Mouse (Mus musculus): Measurements from ENCODE around the gene Slc22a18. TPM values are rescaled to one million over a fixed set of nuclear protein-coding genes. Genes with fewer than 3 reads are reported as not detected.

The Slc22a18 gene
- polyA plus RNA-seq, 1 experiment from 2014 or later = 0.97 TPM

DNA sequence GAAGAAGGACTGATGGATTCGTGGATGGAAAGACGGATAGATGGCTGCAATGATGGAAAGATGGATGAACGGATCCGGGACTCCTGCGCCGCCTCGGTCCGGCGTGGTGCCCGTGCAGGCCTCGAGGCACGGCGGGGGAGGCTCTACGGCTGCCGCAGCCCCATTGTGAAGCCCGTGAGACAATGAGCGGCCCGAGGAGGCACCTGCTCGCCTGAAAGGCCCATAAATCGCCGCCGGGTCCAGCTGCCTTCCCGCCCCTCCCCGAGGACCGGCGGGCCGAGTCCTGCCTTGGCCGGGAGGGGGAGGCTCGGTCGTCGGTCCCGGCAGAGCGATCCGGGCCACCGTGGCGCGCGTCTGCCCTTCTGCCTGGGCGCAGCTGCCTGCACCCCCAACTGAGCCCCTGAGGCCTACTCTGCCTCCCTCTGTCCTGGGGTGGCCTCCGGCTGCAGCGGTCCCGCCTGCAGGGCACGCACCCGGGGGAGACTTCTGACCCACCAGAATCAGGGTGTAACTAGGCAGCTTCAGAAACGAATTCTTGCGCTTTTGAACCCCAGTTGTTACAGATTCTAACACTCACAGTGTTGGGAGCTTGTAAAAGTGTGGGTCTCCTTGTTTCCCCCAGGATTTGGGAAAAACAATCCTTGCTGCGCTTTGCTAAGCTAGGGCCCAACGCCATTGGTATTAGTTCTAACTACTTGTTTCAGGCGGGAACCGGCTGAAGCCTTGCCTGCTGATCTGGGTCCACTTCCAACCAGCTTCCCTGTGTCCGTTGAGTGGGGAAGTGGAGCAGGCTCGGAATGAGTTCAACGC, 27.7 kb upstream of the Slc22a18 start:
- Histone ChIP-seq H3K27ac (peak overlapping the region; percentile 67), H3K4me3 (peak overlapping the region; percentile 37), H3K27me3 (replicated peaks) (peaks cover 17% of the 10 kb centered on the region; the same call in 1 of the 2 replicates), H3K4me1 (peaks cover 16% of the 10 kb centered on the region), H3K9me3 (no peaks in the 10 kb centered on the region), H3K36me3 (replicated peaks) (no peaks in the 10 kb centered on the region), H3K9ac (peak overlapping the region; percentile 42), H3K4me2 (peak overlapping the region; percentile 69)
- WGBS = 6% methylated on average over 52 of the region's 53 CpGs
- peak; percentile 66 for ATAC-seq (replicated peaks)

DNA sequence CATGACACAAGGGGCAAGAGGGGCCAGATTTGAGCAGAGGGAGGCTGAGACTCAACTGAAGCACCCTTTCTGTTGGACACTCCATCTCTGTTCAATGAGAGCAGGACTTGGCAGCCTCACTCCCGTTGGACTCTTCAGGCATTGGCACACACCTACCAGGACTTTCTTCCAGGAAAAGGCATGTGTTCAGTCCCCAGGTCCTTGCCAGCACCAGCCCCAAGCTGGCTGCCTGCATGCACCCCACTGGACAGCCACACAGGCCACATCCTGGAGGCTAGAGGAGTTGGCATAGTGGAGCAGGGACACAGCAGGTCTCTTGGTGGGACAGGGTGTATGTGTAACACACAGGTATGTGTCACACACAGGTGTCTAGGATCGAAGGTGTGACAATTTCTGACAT, 26.4 kb upstream of the Slc22a18 start:
- no peaks in the 10 kb centered on the region for H3K9me3 ChIP-seq
- no peak overlapping the region for H3K9ac ChIP-seq
- 70% methylated on average over 2 of the region's 2 CpGs for WGBS
- no peak overlapping the region for H3K4me3 ChIP-seq
- H3K27me3 ChIP-seq (replicated peaks) = peaks cover 17% of the 10 kb centered on the region; the same call in 1 of the 2 replicates
- ATAC-seq (replicated peaks) = no peak
- no peak overlapping the region for H3K27ac ChIP-seq
- H3K4me1 ChIP-seq = peaks cover 16% of the 10 kb centered on the region
- no peak overlapping the region for H3K4me2 ChIP-seq
- no peaks in the 10 kb centered on the region for H3K36me3 ChIP-seq (replicated peaks)

DNA sequence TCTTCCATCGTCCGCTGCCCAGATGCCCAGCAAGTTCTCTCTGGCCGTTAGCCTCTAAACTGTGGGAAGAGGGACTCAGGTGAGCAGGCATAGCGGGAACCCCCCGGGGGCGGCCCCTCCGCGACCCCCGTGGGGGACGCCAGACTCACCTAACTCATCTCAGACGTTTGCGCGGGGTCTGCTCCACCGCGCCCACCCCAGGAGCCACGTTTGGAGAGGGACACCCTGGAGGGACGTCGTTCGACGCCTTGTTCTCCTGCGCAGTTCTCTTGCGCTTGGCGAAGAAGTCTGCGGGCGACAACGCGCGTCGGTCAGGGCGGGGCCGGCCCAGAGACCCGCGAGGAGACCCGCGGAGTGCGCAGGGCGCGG, 14.6 kb upstream of the Slc22a18 start:
- Histone ChIP-seq H3K9me3 (0 out of 2 replicates have a peak, but pooled peaks cover 2% of the 10 kb centered on the region), H3K36me3 (replicated peaks) (no peaks in the 10 kb centered on the region), H3K27ac (peak overlapping the region; percentile 61), H3K4me2 (peak overlapping the region; percentile 52), H3K27me3 (replicated peaks) (no peaks in the 10 kb centered on the region), H3K4me1 (no peaks in the 10 kb centered on the region; the same call in 1 of the 2 replicates), H3K9ac (peak overlapping the region; percentile 47), H3K4me3 (peak overlapping the region; percentile 51)
- no peak for ATAC-seq (replicated peaks)
- 27% methylated on average over 38 of the region's 38 CpGs for WGBS

DNA sequence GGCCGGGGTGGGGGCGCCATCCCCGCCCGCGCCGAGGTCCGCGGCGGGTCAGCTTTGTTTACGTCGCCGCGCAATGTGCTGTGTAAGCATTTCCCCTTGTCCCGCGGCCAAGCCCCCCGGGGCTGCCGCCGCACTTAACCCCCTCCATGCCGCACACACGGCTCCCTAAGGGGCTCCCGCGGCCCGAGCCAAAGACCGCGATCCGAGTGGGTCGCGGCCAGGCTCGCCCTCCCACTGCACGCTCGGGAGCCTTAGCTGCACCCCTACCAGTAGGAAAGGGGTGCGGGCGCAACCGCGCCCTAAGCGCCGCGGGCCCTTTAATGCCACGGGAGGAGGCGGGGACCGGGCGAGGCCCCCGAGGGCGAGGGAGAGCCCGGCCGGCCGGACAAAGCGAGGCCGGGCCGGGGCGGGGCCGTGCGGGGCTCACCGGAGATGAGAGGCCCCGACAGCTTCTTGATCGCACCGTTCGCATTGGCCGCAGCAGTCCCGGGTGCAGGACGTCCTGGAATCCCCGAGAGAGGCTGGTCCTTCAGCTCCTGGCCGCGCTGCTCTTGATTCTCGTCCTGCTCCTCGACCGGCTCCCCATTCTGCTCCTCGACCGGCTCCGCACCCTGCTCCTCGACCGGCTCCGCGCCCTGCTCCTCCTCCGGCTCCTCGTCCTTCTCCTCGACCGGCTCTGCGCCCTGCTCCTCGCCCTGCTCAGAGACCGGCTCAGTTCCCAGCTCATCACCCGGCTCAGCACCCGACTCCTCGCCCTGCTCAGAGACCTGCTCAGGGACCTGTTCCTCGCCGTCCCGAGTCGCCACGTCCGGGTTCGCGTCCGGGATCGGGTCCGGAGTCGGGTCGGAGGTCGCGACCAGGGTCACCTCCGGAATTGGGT, 14.0 kb upstream of the Slc22a18 start:
- 39% methylated on average over 100 of the region's 100 CpGs for WGBS
- H3K9me3 ChIP-seq = 0 out of 2 replicates have a peak, but pooled peaks cover 2% of the 10 kb centered on the region
- peak overlapping the region; percentile 61 for H3K27ac ChIP-seq
- H3K9ac ChIP-seq = peak overlapping the region; percentile 47
- peak overlapping the region; percentile 52 for H3K4me2 ChIP-seq
- peak overlapping the region; percentile 51 for H3K4me3 ChIP-seq
- ATAC-seq (replicated peaks) = no peak
- peaks cover under 1% of the 10 kb centered on the region; the same call in 1 of the 2 replicates for H3K4me1 ChIP-seq
- no peaks in the 10 kb centered on the region for H3K27me3 ChIP-seq (replicated peaks)
- no peaks in the 10 kb centered on the region for H3K36me3 ChIP-seq (replicated peaks)

DNA sequence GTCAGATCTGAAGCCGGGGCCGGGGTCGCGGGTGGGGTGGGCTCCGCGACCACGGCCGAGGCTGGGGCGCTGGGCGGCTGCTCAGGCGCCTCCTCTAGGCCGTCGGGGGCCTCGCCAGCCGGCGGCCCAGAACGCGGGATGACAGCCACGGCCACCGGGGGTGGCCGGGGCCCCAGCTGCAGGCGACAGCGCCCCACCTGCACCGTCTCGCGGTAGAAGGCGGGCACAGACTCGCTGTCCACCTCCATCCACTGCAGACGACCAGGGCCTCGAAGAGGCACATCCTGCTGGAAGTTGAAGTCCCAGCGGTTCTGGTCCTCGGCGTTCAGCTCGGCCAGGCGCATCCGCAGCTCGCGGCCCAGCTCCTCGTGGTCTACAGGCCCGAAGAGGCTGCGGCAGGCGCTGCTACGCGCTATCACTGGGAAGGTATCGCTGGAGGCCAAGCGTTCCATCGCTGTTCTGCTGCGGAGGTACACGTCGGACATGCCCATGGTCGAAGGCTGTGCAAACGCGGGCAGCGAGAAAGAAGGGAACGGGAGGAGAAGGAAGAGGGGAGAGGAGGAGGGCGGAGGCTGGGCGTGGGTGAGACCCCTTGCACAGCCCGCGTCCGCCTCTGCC, 13.2 kb upstream of the Slc22a18 start:
- H3K9me3 ChIP-seq = 0 out of 2 replicates have a peak, but pooled peaks cover 2% of the 10 kb centered on the region
- peak overlapping the region; percentile 52 for H3K4me2 ChIP-seq
- no peak; the same call in 1 of the 2 replicates for ATAC-seq (replicated peaks)
- H3K4me1 ChIP-seq = peaks cover 8% of the 10 kb centered on the region; the same call in 1 of the 2 replicates
- 49% methylated on average over 60 of the region's 60 CpGs for WGBS
- no peaks in the 10 kb centered on the region for H3K27me3 ChIP-seq (replicated peaks)
- peak overlapping the region; percentile 47 for H3K9ac ChIP-seq
- H3K27ac ChIP-seq = peak overlapping the region; percentile 64
- no peaks in the 10 kb centered on the region for H3K36me3 ChIP-seq (replicated peaks)
- peak overlapping the region; percentile 51 for H3K4me3 ChIP-seq

DNA sequence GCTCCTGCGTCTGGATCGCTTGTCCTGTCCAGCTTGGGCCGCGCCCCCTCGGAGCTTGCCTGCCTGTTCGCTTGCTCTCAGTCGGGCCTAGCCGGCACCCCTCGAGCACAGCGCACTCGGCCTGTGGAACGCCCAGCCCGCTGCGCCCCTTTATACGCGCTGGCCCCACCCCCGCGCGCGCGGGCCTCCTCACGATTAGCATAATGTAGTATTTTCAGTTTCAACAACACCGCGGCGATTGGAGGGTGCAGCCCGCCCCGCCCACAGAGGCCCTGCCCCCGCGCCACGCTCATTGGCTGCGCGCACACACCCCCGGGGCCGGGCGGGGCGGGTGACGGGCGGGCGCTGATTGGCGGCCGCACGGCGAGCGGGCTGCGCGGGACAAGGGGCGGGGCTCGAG, 12.7 kb upstream of the Slc22a18 start, which contains the start of gene Cdkn1c:
TSS of gene Cdkn1c (minus strand) at position 177 of the 400 bp plus-strand sequence.
- peak; percentile 84 for ATAC-seq (replicated peaks)
- H3K4me2 ChIP-seq = peak within 1 kb of the TSS; percentile 52
- H3K9me3 ChIP-seq = 0 out of 2 replicates have a peak, but pooled peaks cover 2% of the 10 kb centered on the region
- no peaks in the 10 kb centered on the region for H3K36me3 ChIP-seq (replicated peaks)
- no peaks in the 10 kb centered on the region for H3K27me3 ChIP-seq (replicated peaks)
- peak within 1 kb of the TSS; percentile 51 for H3K4me3 ChIP-seq
- 22% methylated on average over 46 of the region's 48 CpGs for WGBS
- peak within 1 kb of the TSS; percentile 47 for H3K9ac ChIP-seq
- peak within 1 kb of the TSS; percentile 64 for H3K27ac ChIP-seq
- peaks cover 9% of the 10 kb centered on the region; the same call in 1 of the 2 replicates for H3K4me1 ChIP-seq

DNA sequence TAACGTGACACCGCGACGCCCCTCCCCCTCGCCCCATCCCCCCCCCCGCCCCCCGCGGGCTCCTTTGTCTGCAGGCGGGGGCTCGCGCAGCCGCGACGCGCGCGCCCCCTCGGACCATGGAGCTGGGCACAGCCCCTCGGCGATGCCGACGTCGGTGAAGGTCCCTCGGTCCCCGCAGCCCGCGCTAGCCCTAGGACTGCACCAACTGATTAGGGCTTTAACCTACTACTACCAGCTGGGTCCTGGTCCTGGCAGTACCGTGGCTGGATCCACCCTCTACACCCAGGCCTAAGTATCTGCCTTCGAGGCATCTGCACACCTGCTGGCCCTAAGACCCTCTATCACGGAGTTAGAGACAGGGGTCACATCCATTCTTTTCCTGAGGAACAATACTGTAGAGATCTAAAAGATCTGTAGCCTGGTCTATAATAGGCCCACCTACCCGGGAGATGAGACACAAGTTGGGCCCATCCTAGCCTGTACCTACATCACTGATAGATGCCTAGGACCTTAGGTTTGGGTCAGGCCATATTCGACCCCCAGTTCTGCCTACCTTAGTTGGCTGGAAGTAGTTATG, 12.2 kb upstream of the Slc22a18 start:
- H3K27ac ChIP-seq = peak overlapping the region; percentile 52
- no peaks in the 10 kb centered on the region for H3K27me3 ChIP-seq (replicated peaks)
- WGBS = 43% methylated on average over 20 of the region's 32 CpGs
- 0 out of 2 replicates have a peak, but pooled peaks cover 2% of the 10 kb centered on the region for H3K9me3 ChIP-seq
- ATAC-seq (replicated peaks) = peak; percentile 61
- peaks cover 9% of the 10 kb centered on the region; the same call in 1 of the 2 replicates for H3K4me1 ChIP-seq
- peak overlapping the region; percentile 52 for H3K4me2 ChIP-seq
- H3K9ac ChIP-seq = 0 out of 2 replicates have a peak overlapping the region, but pooled peaks have one; percentile 14
- H3K4me3 ChIP-seq = peak overlapping the region; percentile 51
- no peaks in the 10 kb centered on the region for H3K36me3 ChIP-seq (replicated peaks)

DNA sequence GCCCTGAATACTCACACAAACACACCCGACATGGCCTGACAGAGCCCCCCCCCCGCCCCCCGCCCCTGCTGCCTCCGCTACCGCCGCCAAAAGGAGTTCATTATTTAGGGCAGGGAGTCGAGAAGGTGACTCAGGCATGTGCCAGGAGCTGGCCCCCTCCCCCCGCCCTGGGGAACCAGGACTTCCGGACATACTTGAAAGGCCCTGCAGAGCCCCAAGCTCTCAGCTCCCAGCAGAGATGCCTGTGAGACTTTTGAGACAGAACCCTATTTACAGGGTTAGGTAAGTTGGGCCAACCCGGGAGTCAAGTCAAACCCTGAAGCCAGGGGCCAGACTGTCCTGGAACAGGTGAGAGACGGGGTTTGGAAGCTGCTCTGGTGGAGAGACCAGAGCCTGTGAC, 11.6 kb upstream of the Slc22a18 start:
- Histone ChIP-seq H3K27me3 (replicated peaks) (no peaks in the 10 kb centered on the region), H3K9me3 (0 out of 2 replicates have a peak, but pooled peaks cover 2% of the 10 kb centered on the region), H3K27ac (no peak overlapping the region), H3K9ac (no peak overlapping the region), H3K4me1 (peaks cover 9% of the 10 kb centered on the region; the same call in 1 of the 2 replicates), H3K36me3 (replicated peaks) (no peaks in the 10 kb centered on the region), H3K4me3 (no peak overlapping the region), H3K4me2 (no peak overlapping the region)
- ATAC-seq (replicated peaks) = no peak
- WGBS = 55% methylated on average over 11 of the region's 11 CpGs

DNA sequence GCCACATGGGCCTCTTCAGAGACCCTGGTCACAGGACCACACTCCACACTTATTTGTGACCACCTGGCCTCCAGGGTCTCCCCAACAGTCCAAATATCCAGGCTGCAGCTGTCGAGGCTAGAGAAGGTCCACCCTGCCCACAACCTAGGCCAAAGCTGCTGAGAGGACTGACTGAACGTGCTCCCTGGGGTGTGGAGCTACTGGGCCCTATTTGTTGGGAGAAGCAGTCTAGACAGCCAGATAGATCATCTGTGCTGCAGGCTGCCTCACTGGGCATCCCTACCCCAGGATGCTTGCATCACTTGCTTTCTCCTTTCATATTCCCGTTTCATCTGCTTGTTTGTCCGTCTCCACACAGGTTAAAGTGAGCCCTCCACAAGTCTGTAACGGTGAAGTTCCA, 11.0 kb upstream of the Slc22a18 start:
- WGBS = 80% methylated on average over 5 of the region's 5 CpGs
- Histone ChIP-seq H3K36me3 (replicated peaks) (no peaks in the 10 kb centered on the region), H3K27ac (no peak overlapping the region), H3K27me3 (replicated peaks) (no peaks in the 10 kb centered on the region), H3K4me2 (no peak overlapping the region), H3K9ac (no peak overlapping the region), H3K4me1 (peaks cover 15% of the 10 kb centered on the region), H3K4me3 (no peak overlapping the region), H3K9me3 (0 out of 2 replicates have a peak, but pooled peaks cover 2% of the 10 kb centered on the region)
- no peak for ATAC-seq (replicated peaks)

DNA sequence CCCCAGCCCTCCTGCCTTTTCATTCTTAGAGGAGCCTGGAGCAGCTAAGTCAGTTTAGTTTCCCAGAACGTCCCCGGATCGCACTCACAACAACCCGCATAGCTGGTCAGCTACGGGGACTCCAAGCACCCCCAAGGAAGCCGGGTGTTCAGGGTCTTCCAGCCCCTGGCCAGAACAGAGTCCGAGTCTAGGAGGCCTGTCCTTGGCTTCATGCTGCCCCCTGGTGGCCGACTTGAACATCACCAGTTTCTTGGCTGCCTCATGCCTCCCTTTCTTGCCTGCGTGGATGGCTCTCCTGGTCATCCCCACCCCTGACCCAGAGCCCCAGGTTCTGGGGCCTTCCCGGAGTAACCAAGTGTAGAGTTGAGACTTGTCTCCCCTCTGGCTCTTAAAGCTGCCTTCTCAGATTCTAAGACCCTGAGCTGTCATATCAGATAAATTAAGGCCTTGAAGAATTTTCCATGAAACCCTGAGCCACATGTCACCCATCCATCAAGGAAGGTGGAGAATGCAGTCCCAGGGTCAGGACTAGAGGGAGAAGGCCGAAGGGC, 9.6 kb upstream of the Slc22a18 start:
- H3K27ac ChIP-seq = no peak overlapping the region
- H3K36me3 ChIP-seq (replicated peaks) = no peaks in the 10 kb centered on the region
- no peak overlapping the region for H3K4me2 ChIP-seq
- 32% methylated on average over 11 of the region's 11 CpGs for WGBS
- H3K4me1 ChIP-seq = peaks cover 20% of the 10 kb centered on the region
- no peak for ATAC-seq (replicated peaks)
- no peaks in the 10 kb centered on the region for H3K27me3 ChIP-seq (replicated peaks)
- 0 out of 2 replicates have a peak, but pooled peaks cover 2% of the 10 kb centered on the region for H3K9me3 ChIP-seq
- no peak overlapping the region for H3K9ac ChIP-seq
- H3K4me3 ChIP-seq = no peak overlapping the region

All from midbrain, embryonic 15.5 days (tissue).